Mouse (Mus musculus) liver, postnatal 0 days (tissue): ENCODE data around the gene Prx.
A peak's percentile ranks its signal among the peaks of the same experiment; 100 is the strongest.

Experiments used
- CTCF ChIP-seq: sonication (generic); IDR thresholded peaks from 2 replicates; pipeline ENCODE4 v1.5.1; 2016; ENCODE audit warnings: antibody characterized with exemption, low read depth
- EP300 ChIP-seq: IDR thresholded peaks from 2 replicates; pipeline ENCODE4 v1.6.1; 2016; ENCODE audit warnings: antibody characterized with exemption, low read depth, mild to moderate bottlenecking

DNA sequence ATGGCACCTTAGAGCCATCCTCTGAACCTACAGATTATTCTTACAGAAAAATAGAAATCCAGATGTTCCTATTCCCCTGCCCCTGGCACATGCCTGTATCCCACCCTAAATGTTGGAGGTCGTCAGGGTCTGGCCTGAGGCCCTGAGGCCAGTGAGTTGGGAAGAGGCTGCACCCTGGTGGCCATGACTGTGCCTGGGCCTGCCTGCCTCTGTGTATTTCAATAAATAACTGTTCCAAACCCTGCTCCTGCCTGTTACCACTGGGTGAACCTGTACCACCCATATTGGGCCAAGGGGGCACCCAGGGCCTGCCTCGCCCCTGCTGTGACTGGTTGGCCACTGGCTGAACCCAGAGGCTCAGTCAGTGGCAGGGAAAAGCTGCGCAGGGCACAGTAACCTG lies 31.8 kb downstream of the Prx start:
- peak; percentile 44 for TF ChIP-seq CTCF
- TF ChIP-seq EP300: no peak
